Mouse (Mus musculus) kidney, postnatal 4 days (tissue): ENCODE data around the gene Gdpd3.
"Not testable (repeated sequence)": the region's sequence is repeated elsewhere in the genome, so short reads cannot be mapped to it uniquely, and the experiment has no call there.

Source experiments
- DNase-seq, 2 experiments: peaks; one replicate each; pipeline ENCODE4 v3.0.0; 2021; ENCODE audit warnings: mixed read lengths in 2 of 2

The Gdpd3 gene

GRCm38 (mm10) chr7:126761529-126762067 is 4.5 kb upstream of the Gdpd3 start:
- no peak for DNase-seq

- no peak for DNase-seq
Measured at GRCm38 (mm10) chr7:126762471-126763008, 3.6 kb upstream of the Gdpd3 start.

DNA sequence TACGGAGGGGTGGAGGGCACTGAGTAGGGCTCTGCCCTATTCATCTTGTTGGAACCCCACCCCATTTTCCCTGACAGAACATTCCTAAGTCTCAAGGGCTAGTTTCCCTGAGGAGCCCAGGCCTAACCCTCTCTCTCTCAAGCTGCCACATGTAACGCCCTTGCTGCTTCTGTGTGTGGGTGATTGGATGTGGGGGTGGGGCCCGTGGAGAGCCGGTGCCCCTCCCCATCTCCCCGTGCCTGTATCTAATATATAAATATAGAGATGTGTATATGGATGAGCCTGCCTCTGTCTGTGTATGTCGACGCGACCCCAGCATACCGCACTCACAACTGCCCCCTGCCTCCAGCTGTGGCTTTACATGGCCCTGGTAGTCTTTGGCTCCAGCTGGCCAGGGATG is 594 bp upstream of the Gdpd3 start:
- no peak for DNase-seq

DNA sequence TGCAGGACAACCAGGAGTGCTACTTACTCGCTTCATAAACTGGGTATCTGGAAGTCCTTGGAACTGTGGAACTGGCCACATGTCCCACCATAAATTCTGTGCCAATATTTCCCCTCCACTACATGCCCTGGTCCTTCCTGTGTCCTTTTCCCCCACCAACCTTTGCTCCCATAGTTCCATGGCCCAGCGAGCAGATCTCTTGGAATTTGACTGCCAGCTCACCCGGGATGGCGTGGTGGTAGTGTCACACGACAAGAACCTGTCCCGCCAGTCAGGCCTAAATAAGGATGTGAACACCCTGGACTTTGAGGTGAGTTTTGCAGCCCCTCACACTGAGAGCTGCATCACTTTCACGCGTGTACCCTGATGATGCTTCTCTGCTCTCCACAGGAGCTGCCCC is 867 bp downstream of the Gdpd3 start:
- DNase-seq, result no peak

- no peak for DNase-seq
Measured at GRCm38 (mm10) chr7:126770784-126771183, 4.7 kb downstream of the Gdpd3 start.

DNA sequence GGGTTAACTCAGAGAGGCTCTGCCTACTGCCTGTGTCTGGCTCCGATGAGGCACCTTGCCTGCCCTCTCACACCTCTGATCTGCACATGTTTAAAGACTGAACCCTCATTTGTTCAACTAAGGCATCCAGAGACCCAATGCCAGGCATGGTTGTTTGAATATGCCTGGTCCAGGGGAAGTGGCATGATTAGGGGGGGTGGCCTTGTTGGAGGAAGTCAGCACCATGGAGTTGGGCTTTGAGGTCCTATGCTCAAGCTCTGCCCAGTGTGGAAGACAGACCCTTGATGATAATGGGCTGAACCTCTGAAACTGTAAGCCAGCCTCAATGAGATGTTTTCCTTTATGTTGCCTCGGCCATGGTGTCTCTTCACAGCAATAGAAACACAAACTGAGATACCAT is 7.2 kb downstream of the Gdpd3 start:
- DNase-seq, result no peak

DNA sequence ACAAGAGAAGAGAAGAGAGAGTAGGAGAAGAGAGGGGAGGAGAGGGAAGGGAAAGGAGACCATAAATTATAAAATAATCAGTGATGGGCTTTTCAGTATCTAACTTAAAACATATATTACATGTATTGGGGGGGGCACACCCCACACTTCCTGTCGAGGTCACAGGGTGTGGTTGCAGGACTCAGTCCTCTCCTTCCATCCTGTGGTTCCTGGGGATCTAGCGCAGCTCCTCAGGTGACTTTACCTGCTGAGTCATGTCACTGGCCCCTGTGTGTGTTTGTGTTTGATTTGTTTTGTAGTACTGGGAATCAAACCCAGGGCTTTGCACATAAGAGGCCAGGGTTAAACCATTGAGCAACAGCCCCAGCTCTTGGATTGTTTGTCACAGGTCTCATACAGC is 8.3 kb downstream of the Gdpd3 start:
- no peak for DNase-seq

DNA sequence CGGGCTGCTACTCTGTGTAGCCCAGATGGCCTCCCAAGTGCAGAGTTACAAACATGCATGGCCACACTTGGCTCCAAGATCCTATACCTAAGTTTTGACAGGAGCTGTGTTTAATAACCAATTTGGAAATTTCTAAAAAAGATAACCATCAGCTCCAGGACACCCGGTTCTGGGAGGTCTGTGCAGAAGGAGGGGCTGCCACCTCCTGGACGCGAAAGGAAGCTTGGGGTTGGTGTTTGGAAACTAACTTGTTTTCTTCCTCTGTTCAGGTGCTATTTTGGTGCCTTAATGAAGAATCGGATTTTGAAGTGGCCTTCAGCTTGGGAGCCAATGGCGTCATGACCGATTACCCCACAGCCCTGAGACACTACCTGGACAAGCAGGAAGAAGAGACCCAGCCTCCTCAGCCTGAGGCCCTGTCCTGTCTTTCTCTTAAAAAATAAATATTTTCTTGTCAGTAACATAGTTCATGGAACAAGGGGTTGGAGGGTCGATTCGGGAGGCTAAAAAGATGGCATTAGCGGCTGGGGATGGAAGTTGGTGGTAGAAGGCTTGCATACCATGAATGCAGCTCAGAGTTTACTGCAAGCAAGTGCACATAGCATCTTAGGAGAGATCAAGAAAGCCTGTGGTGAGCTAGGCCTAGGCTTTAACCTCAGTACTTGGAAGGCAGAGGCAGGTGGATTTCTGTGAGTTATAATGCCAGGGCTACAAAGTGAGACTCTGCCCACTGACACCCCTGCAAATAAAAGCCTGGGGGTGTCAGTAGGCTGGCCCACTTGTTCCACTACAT is 9.2 kb downstream of the Gdpd3 start:
- peak in 1 of 2 experiments; percentile 42 for DNase-seq

DNA sequence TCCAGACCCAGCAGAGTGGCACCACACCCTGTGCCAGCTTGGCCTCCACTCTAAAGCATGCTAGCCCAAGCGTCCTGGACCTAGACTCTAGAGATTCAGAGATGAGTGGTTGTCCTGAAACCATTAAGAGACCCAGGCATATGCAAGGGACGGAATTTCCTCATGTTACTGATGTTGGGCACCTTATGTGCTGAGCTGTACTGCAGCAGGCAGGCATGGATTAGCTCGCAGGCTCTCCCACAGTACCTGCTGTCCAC is 9.8 kb downstream of the Gdpd3 start:
- peak in 1 of 2 experiments; percentile 28 for DNase-seq

- DNase-seq, result peak; percentile 96 to 98
Measured at GRCm38 (mm10) chr7:126776598-126777057, 10.5 kb downstream of the Gdpd3 start, which contains the start of gene Ypel3. TSS of gene Ypel3 (plus strand) at chr7:126776955.

- peak in 1 of 2 experiments; percentile 54 for DNase-seq
Measured at GRCm38 (mm10) chr7:126777476-126777875, 11.3 kb downstream of the Gdpd3 start.

- DNase-seq, result no peak
Measured at GRCm38 (mm10) chr7:126778147-126778546, 12.0 kb downstream of the Gdpd3 start.

GRCm38 (mm10) chr7:126779101-126779500 is 13.0 kb downstream of the Gdpd3 start:
- DNase-seq, result not testable (repeated sequence)

DNA sequence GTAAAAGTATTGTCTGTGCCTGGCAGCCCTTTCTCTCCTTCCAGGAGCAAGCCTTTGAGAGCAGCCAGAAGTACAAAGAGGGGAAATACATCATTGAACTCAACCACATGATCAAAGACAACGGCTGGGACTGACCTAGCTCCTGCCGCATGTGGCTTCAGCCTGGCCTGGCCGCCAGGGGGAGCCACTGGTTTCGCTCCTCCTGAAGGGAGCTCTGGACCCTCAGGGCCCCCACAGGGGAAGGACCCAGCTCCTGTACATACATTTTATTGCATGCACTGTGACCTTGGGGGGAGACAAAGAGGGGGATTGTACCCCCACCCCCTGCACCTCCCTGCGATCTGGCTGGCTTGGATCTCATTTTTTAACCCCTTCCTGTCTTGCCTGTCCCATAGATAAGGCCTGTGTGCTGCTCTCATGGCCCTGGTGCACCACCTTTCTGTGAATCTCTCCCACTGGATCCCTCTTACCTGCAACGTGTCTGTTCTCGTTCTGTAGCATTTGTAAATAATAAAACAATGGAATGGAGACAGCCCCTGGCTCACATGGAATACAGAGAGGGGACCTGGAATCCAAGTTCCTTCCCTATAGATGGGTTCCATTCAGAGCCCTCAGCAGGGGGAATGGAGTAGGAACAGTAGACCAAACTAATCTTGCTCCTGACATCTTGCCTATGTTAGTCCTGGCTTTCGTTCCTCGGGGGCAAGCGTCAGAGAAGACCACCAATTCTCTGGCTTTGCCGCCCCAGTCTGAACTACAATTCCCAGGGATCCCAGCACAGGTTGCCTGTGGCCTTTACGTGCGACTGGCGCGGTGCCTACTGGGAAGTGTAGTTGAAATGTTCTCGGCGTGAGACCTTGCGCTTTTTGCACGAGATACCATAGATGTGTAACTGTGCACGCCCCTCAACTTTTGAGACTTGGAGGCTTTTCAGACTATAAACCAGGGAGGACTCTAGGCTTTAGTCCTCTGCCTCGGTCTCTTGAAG is 14.1 kb downstream of the Gdpd3 start:
- peak; percentile 94 for DNase-seq

GRCm38 (mm10) chr7:126780971-126781635 is 15.0 kb downstream of the Gdpd3 start, which contains the start of gene Tbx6:
TSS of gene Tbx6 (plus strand) at chr7:126781483.
- peak; percentile 54 to 66 for DNase-seq

GRCm38 (mm10) chr7:126781661-126782370 is 15.7 kb downstream of the Gdpd3 start:
- DNase-seq, result no peak

DNA sequence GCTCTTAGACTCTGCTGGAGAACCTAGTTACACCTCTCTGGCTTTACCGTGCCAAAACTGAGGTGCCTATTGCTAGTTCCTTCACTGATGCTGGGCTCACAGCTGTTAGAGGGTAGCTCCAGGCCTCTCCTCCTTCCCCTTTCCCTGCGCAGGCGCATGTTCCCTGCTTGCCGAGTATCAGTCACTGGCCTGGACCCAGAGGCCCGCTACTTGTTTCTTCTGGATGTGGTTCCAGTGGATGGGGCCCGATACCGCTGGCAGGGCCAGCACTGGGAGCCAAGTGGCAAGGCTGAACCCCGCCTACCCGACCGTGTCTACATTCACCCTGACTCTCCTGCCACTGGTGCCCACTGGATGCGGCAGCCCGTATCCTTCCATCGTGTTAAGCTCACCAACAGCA is 16.6 kb downstream of the Gdpd3 start:
- DNase-seq, result no peak

GRCm38 (mm10) chr7:126784469-126784868 is 18.3 kb downstream of the Gdpd3 start:
- no peak for DNase-seq

GRCm38 (mm10) chr7:126785056-126785455 is 18.9 kb downstream of the Gdpd3 start:
- no peak for DNase-seq

GRCm38 (mm10) chr7:126786142-126786541 is 20.0 kb downstream of the Gdpd3 start:
- no peak for DNase-seq

- no peak for DNase-seq
Measured at GRCm38 (mm10) chr7:126789141-126789540, 23.0 kb downstream of the Gdpd3 start.
